Mouse (Mus musculus) lung, postnatal 0 days (tissue): Measurements from ENCODE around the gene Tbx15. TPM values are rescaled to one million over a fixed set of nuclear protein-coding genes. Genes with fewer than 3 reads are reported as not detected.
"Not testable (repeated sequence)": the region's sequence is repeated elsewhere in the genome, so short reads cannot be mapped to it uniquely, and the experiment has no call there.

Source experiments
- ATAC-seq: fragments of 200-750 bp; cut with Nextera tagmentation; 2 replicates; pipeline ENCODE4 v1.8.0; 2017; ENCODE audit warnings: moderate library complexity
- DNase-seq: peaks from one replicate; pipeline ENCODE4 v3.0.0-alpha.2; 2016; ENCODE audit warnings: low spot score
- H3K27ac ChIP-seq: fragments of 300-500 bp; sonication (generic); 2 replicates; pipeline ENCODE4 v1.5.1; 2014; ENCODE audit warnings: antibody characterized with exemption, mild to moderate bottlenecking, low read length, mixed read lengths
- H3K27me3 ChIP-seq: fragments of 300-500 bp; sonication (generic); replicated peaks from 2 replicates; pipeline ENCODE4 v1.6.1; 2014; ENCODE audit warnings: low read length, mixed read lengths; ENCODE audit not compliant: insufficient read depth
- H3K36me3 ChIP-seq: fragments of 300-500 bp; sonication (generic); 2 replicates; pipeline ENCODE4 v1.6.1; 2014; ENCODE audit warnings: low read length, mixed read lengths; ENCODE audit not compliant: insufficient read depth
- H3K4me1 ChIP-seq: fragments of 300-500 bp; sonication (generic); 2 replicates; pipeline ENCODE4 v1.6.1; 2014; ENCODE audit warnings: antibody characterized with exemption, low read depth, low read length, mixed read lengths; ENCODE audit not compliant: insufficient read depth
- H3K4me2 ChIP-seq: fragments of 300-500 bp; sonication (generic); replicated peaks from 2 replicates; pipeline ENCODE4 v1.6.1; 2014; ENCODE audit warnings: low read depth, mild to moderate bottlenecking, low read length, moderate library complexity, mixed read lengths
- H3K4me3 ChIP-seq: fragments of 300-500 bp; sonication (generic); 2 replicates; pipeline ENCODE4 v1.5.1; 2014; ENCODE audit warnings: low read depth, low read length
- H3K9ac ChIP-seq: fragments of 300-500 bp; sonication (generic); replicated peaks from 2 replicates; pipeline ENCODE4 v1.6.1; 2014; ENCODE audit warnings: low read depth, mild to moderate bottlenecking
- H3K9me3 ChIP-seq: fragments of 300-500 bp; sonication (generic); 2 replicates; pipeline ENCODE4 v1.6.1; 2016; ENCODE audit warnings: low read length, mixed read lengths
- CTCF ChIP-seq: IDR thresholded peaks from 2 replicates; pipeline ENCODE4 v1.5.1; 2016; ENCODE audit warnings: antibody characterized with exemption, mild to moderate bottlenecking
- EP300 ChIP-seq: IDR thresholded peaks from 2 replicates; pipeline ENCODE4 v1.6.1; 2016; ENCODE audit warnings: antibody characterized with exemption, mild to moderate bottlenecking, control low read depth
- whole genome bisulfite sequencing: fragments of 180-500 bp; shearing (Covaris S2); extraction: QIAGEN DNeasy Blood & Tissue Kit; methylation state at CpG from one replicate; pipeline ENCODE4 v1.1.7; 2014; 5-methylcytosine and 5-hydroxymethylcytosine counted together
- polyA plus RNA-seq: library from polyadenylated mRNA; unstranded; fragments of >200 nt; fragmentation: Nextera tagmentation; extraction: Ambion mirVana; gene quantifications from 2 replicates; pipeline ENCODE4 v1.2.1, GENCODE M21; 2015

Tbx15 gene
- polyA plus RNA-seq, 1 experiment from 2014 or later: 0.04 TPM

GRCm38 (mm10) chr3:99290064-99290702, 50.0 kb downstream of the Tbx15 start:
- H3K9ac ChIP-seq: no peak overlapping the region
- no peak overlapping the region for H3K4me3 ChIP-seq
- ATAC-seq: no peak
- H3K27ac ChIP-seq: no peak overlapping the region
- WGBS: 18% methylated on average over 6 of the region's 6 CpGs
- TF ChIP-seq EP300: no peak
- no peak for TF ChIP-seq CTCF
- no peaks in the 10 kb centered on the region for H3K36me3 ChIP-seq
- no peaks in the 10 kb centered on the region for H3K4me1 ChIP-seq
- H3K4me2 ChIP-seq: no peak overlapping the region
- DNase-seq: peak; percentile 17
- H3K9me3 ChIP-seq: no peaks in the 10 kb centered on the region
- no peaks in the 10 kb centered on the region for H3K27me3 ChIP-seq

DNA sequence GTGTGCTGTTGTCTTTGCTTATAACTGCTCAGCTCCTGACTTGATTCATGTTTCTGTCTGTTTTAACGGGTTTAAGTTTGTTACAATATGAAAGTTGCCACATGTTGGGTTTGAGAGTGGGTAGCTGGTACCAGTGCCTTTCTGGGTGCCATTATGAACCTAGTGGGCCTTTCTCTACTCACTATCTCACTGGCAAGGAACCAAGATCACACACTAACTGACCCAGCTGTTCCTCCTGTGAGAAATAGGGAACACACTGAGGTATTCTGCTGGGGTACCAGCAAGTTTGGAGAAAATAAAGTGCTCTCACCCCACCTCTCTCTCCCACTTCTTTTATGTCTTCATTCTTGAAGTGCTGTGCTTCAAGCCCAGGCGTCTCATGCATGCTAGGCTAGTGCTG, 50.7 kb downstream of the Tbx15 start:
- no peak overlapping the region for H3K4me3 ChIP-seq
- WGBS: 75% methylated on average over 2 of the region's 2 CpGs

DNA sequence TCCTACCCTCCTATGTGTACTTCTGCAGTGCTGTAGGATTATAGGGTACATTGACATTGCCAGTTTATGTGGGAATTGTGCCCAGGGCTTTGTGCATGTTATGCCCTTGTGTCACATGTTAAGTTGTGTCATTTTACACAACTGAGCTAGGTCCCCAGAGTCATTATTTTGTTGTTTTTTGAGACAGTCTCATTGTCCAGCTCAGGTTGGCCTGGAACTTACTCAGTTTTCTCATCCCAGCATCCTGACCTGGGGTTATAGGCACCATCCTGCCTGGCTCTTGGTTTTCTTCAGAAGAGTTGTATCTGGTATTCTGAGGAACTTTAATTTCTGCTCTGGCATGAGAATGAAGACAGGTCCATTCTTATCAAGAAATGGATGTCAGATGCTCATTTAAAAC, 51.2 kb downstream of the Tbx15 start:
- Histone ChIP-seq H3K4me3 (no peak overlapping the region), H3K9ac (no peak overlapping the region), H3K4me2 (no peak overlapping the region), H3K9me3 (no peaks in the 10 kb centered on the region), H3K36me3 (no peaks in the 10 kb centered on the region), H3K4me1 (no peaks in the 10 kb centered on the region), H3K27me3 (no peaks in the 10 kb centered on the region), H3K27ac (no peak overlapping the region)
- DNase-seq: no peak
- TF ChIP-seq EP300 (no peak), CTCF (no peak)
- no peak for ATAC-seq

More for the DNA sequence above, 50.7 kb downstream of the Tbx15 start:
- Histone ChIP-seq H3K4me2 (no peak overlapping the region), H3K27ac (no peak overlapping the region), H3K27me3 (no peaks in the 10 kb centered on the region), H3K9me3 (no peaks in the 10 kb centered on the region), H3K36me3 (no peaks in the 10 kb centered on the region), H3K9ac (no peak overlapping the region), H3K4me1 (no peaks in the 10 kb centered on the region)
- DNase-seq (no peak), ATAC-seq (no peak)
- TF ChIP-seq CTCF (no peak), EP300 (no peak)

DNA sequence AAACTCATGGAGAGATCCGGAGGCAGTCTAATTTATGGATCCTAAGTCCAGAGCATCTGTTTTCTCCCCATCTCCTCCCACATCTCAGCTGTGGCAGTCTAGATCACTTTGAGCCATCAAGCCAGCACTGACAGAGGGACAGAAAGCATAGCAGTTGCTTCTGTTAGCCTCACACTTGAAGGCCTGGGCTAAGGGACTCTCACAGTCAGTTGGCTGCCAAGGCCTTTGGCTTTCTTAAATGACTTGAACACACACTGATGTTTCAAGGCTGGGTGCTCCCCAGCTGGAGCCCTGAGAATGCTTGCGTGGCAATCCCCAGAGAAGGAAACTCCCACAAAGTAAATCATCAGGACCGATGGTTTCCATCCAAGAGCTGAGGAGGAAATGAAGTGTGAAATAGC, 52.4 kb downstream of the Tbx15 start:
- TF ChIP-seq CTCF (no peak), EP300 (no peak)
- 71% methylated on average over 3 of the region's 3 CpGs for WGBS
- Histone ChIP-seq H3K27me3 (no peaks in the 10 kb centered on the region), H3K4me1 (no peaks in the 10 kb centered on the region), H3K9ac (no peak overlapping the region), H3K4me3 (no peak overlapping the region), H3K36me3 (no peaks in the 10 kb centered on the region), H3K9me3 (no peaks in the 10 kb centered on the region), H3K27ac (no peak overlapping the region), H3K4me2 (no peak overlapping the region)
- DNase-seq (no peak), ATAC-seq (no peak)

GRCm38 (mm10) chr3:99294209-99294608, 54.0 kb downstream of the Tbx15 start:
- not testable (repeated sequence) for DNase-seq, ATAC-seq, H3K4me1 ChIP-seq, H3K4me2 ChIP-seq, H3K9ac ChIP-seq, H3K27ac ChIP-seq, H3K4me3 ChIP-seq, H3K9me3 ChIP-seq, H3K36me3 ChIP-seq, H3K27me3 ChIP-seq
- WGBS: 45% methylated on average over 1 of the region's 1 CpGs

DNA sequence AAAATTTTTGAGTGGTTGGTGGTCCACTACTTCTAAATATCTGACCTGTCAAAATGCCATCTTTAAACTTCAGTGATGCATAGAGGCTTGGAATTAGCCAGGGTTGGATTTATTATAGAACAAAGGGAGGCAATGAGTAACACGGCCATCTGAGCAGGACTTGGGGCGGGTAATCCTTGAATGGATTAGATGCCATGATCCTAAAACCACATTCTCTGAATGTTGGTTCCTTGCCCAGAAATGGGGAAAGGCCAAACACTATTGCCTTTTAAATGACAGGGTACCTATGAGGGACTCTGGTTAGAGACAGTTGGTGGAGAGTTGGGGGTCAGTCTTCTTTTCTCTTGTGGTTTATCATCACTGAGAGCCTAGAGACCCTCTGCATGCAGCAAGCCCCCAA, 55.1 kb downstream of the Tbx15 start:
- TF ChIP-seq CTCF (no peak), EP300 (no peak)
- no peak overlapping the region for H3K4me3 ChIP-seq
- H3K27me3 ChIP-seq: no peaks in the 10 kb centered on the region
- WGBS: 74% methylated on average over 2 of the region's 2 CpGs
- no peaks in the 10 kb centered on the region for H3K4me1 ChIP-seq
- no peak overlapping the region for H3K27ac ChIP-seq
- no peaks in the 10 kb centered on the region for H3K36me3 ChIP-seq
- no peaks in the 10 kb centered on the region for H3K9me3 ChIP-seq
- H3K4me2 ChIP-seq: no peak overlapping the region
- DNase-seq: no peak
- no peak overlapping the region for H3K9ac ChIP-seq
- ATAC-seq: no peak

DNA sequence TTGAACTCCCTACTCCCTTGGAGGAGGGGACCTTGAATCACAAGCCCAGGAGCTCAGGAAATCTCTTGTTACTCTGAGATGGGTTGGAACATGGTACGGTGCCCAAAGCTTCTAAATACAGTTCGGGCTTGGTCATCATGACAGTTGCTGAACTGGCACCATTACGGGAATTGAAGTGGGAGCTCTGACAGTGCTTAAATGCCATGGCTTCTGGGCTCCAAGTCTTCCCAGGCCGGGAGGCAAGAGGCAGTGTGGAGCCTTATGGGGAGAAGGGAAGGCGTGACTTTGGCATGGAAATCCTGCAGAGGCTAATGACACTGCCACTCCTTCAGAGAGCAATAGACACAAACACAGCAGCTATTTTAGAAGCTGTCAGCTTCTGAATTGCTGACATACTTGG, 56.0 kb downstream of the Tbx15 start:
- no peak for DNase-seq

More for the DNA sequence above, 56.0 kb downstream of the Tbx15 start:
- Histone ChIP-seq H3K4me1 (no peaks in the 10 kb centered on the region), H3K27ac (no peak overlapping the region), H3K9me3 (no peaks in the 10 kb centered on the region), H3K4me2 (no peak overlapping the region), H3K36me3 (no peaks in the 10 kb centered on the region), H3K4me3 (no peak overlapping the region), H3K27me3 (no peaks in the 10 kb centered on the region), H3K9ac (no peak overlapping the region)
- TF ChIP-seq EP300: no peak
- TF ChIP-seq CTCF: no peak
- 67% methylated on average over 5 of the region's 5 CpGs for WGBS
- ATAC-seq: no peak
